Mouse (Mus musculus) hindbrain, embryonic 14.5 days (tissue): ENCODE results near the gene Iyd. TPM values are rescaled to one million over a fixed set of nuclear protein-coding genes. Genes with fewer than 3 reads are reported as not detected.
A peak's percentile ranks its signal among the peaks of the same experiment; 100 is the strongest.

Experiments
- ATAC-seq: fragments of 200-750 bp; cut with Nextera tagmentation; 2 replicates; pipeline ENCODE4 v1.8.0; 2017; ENCODE audit warnings: moderate number of reproducible peaks, mild to moderate bottlenecking, moderate TSS enrichment, moderate library complexity; ENCODE audit not compliant: low FRiP score
- DNase-seq: peaks from one replicate; pipeline ENCODE4 v3.0.0-alpha.2; 2015; ENCODE audit warnings: low spot score
- H3K27ac ChIP-seq: fragments of 300-500 bp; sonication (generic); 2 replicates; pipeline ENCODE4 v1.5.1; 2014; ENCODE audit warnings: mild to moderate bottlenecking, moderate library complexity
- H3K27me3 ChIP-seq: fragments of 300-500 bp; sonication (generic); 2 replicates; pipeline ENCODE4 v1.6.1; 2014; ENCODE audit warnings: mild to moderate bottlenecking, low read length, mixed read lengths; ENCODE audit not compliant: control insufficient read depth, insufficient read depth
- H3K36me3 ChIP-seq: fragments of 300-500 bp; sonication (generic); replicated peaks from 2 replicates; pipeline ENCODE4 v1.6.1; 2014; ENCODE audit not compliant: control insufficient read depth, insufficient read depth
- H3K4me1 ChIP-seq: fragments of 300-500 bp; sonication (generic); replicated peaks from 2 replicates; pipeline ENCODE4 v1.6.1; 2014; ENCODE audit warnings: antibody characterized with exemption, low read length, mixed read lengths; ENCODE audit not compliant: control insufficient read depth, insufficient read depth
- H3K4me2 ChIP-seq: fragments of 300-500 bp; sonication (generic); replicated peaks from 2 replicates; pipeline ENCODE4 v1.6.1; 2014; ENCODE audit warnings: mild to moderate bottlenecking, moderate library complexity
- H3K4me3 ChIP-seq: fragments of 300-500 bp; sonication (generic); replicated peaks from 2 replicates; pipeline ENCODE4 v1.5.1; 2014; ENCODE audit warnings: mild to moderate bottlenecking, low read length
- H3K9ac ChIP-seq: fragments of 300-500 bp; sonication (generic); 2 replicates; pipeline ENCODE4 v1.6.1; 2014
- H3K9me3 ChIP-seq: fragments of 300-500 bp; sonication (generic); 2 replicates; pipeline ENCODE4 v1.6.1; 2016; ENCODE audit warnings: low read length; ENCODE audit not compliant: control insufficient read depth
- WGBS: fragments of 180-500 bp; shearing (Covaris S2); extraction: QIAGEN DNeasy Blood & Tissue Kit; methylation state at CpG from one replicate; pipeline ENCODE4 v1.1.7; 2014; 5-methylcytosine and 5-hydroxymethylcytosine counted together
- polyA plus RNA-seq: library from polyadenylated mRNA; unstranded; fragments of >200 nt; fragmentation: Nextera tagmentation; extraction: Ambion mirVana; gene quantifications from 2 replicates; pipeline ENCODE4 v1.2.1, GENCODE M21; 2014

The Iyd gene
- polyA plus RNA-seq, 1 experiment from 2014 or later = 0.32 TPM

DNA sequence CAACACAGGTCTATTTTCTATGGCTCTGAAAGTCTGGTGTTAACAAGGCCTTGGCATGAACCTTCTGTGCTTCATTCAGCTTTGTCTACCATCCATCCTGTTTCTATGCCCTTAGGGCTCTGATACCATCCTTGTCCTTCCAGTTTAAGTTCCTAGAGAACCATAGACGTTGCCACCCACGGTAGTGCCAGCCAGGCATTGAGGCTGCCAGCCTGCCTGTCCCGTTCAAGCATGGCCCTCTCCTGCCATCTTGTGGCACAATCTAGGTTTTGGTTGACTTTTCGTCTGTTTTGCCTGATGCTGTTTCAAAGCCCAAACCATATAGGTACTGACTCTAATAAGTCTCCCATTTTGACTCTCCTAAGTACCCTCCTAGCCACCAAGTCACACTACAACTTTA is 8.7 kb upstream of the Iyd start:
- Histone ChIP-seq H3K4me3 (no peak overlapping the region), H3K27ac (no peak overlapping the region), H3K9me3 (no peaks in the 10 kb centered on the region), H3K4me2 (no peak overlapping the region), H3K36me3 (no peaks in the 10 kb centered on the region), H3K9ac (no peak overlapping the region), H3K27me3 (peaks cover 6% of the 10 kb centered on the region; the same call in 1 of the 2 replicates), H3K4me1 (0 out of 2 replicates have a peak, but pooled peaks cover 4% of the 10 kb centered on the region)
- DNase-seq = peak; percentile 90
- ATAC-seq = peak; percentile 72
- 3% methylated on average over 4 of the region's 4 CpGs for WGBS

DNA sequence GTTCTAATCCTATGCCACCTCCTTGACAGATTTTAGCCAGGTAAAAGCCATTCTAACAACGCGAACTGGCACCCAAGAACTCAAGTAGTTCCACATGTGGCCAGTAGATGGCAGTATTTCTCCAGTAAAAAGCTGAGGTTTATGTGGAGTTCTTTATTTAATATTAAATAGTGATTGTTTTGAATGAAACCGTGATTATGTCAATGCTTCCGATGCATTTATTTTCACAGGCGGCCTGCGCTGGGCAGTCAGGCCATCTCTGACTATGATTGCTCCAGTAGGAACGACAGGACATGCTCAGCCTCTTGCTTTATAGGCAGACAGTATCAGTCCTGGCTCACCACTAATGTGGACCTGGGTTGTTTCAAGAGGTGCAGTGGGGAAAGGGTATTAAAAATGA is 5.6 kb upstream of the Iyd start:
- Histone ChIP-seq H3K36me3 (no peaks in the 10 kb centered on the region), H3K9me3 (no peaks in the 10 kb centered on the region), H3K27ac (no peak overlapping the region), H3K9ac (peak overlapping the region; percentile 38; the same call in 1 of the 2 replicates), H3K4me2 (peak overlapping the region; percentile 51), H3K27me3 (peaks cover 6% of the 10 kb centered on the region; the same call in 1 of the 2 replicates), H3K4me1 (0 out of 2 replicates have a peak, but pooled peaks cover 7% of the 10 kb centered on the region), H3K4me3 (no peak overlapping the region)
- 7% methylated on average over 7 of the region's 7 CpGs for WGBS
- ATAC-seq (peak; percentile 24; the same call in 1 of the 2 replicates), DNase-seq (peak; percentile 88)

- H3K9ac ChIP-seq = no peak overlapping the region
- no peak overlapping the region for H3K27ac ChIP-seq
- H3K36me3 ChIP-seq = no peaks in the 10 kb centered on the region
- DNase-seq (peak; percentile 36), ATAC-seq (no peak)
- no peaks in the 10 kb centered on the region for H3K9me3 ChIP-seq
- H3K4me1 ChIP-seq = 0 out of 2 replicates have a peak, but pooled peaks cover 8% of the 10 kb centered on the region
- no peak overlapping the region for H3K4me2 ChIP-seq
- peaks cover 6% of the 10 kb centered on the region; the same call in 1 of the 2 replicates for H3K27me3 ChIP-seq
- H3K4me3 ChIP-seq = no peak overlapping the region
- 50% methylated on average over 1 of the region's 1 CpGs for WGBS
Observed at GRCm38 (mm10) chr10:3536361-3536760, 3.7 kb upstream of the Iyd start.

DNA sequence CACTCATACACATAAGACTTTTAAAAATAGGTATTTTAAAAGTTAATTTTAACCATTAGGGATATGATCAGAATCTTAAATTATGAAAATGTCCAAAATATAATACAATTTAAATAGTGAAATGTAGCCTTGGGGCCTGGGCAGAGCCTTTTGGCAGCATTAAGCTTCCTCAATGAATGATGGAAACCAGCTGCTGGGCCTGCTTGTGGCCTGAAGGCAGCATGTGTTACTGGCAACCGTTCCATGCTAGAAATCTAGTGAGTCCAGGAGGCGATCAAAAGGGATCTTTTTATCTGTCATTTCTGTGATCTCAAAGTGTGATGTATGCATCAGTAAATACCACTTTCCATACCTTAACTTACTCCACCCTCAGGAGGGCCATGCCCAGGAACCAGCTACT is 9.3 kb downstream of the Iyd start:
- Histone ChIP-seq H3K9me3 (no peaks in the 10 kb centered on the region), H3K9ac (no peak overlapping the region), H3K4me3 (no peak overlapping the region), H3K27me3 (no peaks in the 10 kb centered on the region), H3K36me3 (no peaks in the 10 kb centered on the region), H3K4me1 (no peaks in the 10 kb centered on the region), H3K27ac (no peak overlapping the region), H3K4me2 (no peak overlapping the region)
- DNase-seq (no peak), ATAC-seq (no peak)
- 77% methylated on average over 2 of the region's 2 CpGs for WGBS

DNA sequence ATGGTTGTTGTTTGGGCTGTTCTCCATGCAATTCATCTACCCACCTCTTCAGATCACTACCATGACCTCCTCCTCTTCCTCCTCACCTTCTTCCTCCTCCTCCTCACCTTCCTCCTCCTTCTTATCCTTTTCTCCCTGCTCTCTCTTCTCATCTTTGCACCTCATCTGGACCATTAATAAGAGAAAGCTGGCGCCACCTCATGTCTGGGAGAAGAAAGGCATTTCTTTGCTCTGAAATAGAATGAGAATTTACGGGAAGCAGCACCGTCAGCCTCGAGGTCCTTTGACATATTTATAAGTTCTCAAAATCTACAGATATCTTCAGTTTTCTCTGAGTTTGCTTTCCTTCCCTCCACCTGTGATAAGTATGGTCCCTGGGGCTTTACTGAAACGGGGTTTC is 15.1 kb downstream of the Iyd start:
- ATAC-seq = no peak
- H3K27ac ChIP-seq = no peak overlapping the region
- no peak for DNase-seq
- H3K9ac ChIP-seq = no peak overlapping the region
- no peaks in the 10 kb centered on the region for H3K36me3 ChIP-seq
- no peak overlapping the region for H3K4me2 ChIP-seq
- H3K4me1 ChIP-seq = no peaks in the 10 kb centered on the region
- no peak overlapping the region for H3K4me3 ChIP-seq
- 77% methylated on average over 5 of the region's 5 CpGs for WGBS
- H3K27me3 ChIP-seq = no peaks in the 10 kb centered on the region
- H3K9me3 ChIP-seq = no peaks in the 10 kb centered on the region

GRCm38 (mm10) chr10:3556538-3556937 is 16.5 kb downstream of the Iyd start:
- no peak overlapping the region for H3K4me2 ChIP-seq
- H3K9ac ChIP-seq = no peak overlapping the region
- no peaks in the 10 kb centered on the region for H3K27me3 ChIP-seq
- no peaks in the 10 kb centered on the region for H3K9me3 ChIP-seq
- H3K27ac ChIP-seq = no peak overlapping the region
- no peak for DNase-seq
- no peaks in the 10 kb centered on the region for H3K4me1 ChIP-seq
- H3K36me3 ChIP-seq = no peaks in the 10 kb centered on the region
- H3K4me3 ChIP-seq = no peak overlapping the region
- no peak for ATAC-seq
- 87% methylated on average over 3 of the region's 3 CpGs for WGBS

DNA sequence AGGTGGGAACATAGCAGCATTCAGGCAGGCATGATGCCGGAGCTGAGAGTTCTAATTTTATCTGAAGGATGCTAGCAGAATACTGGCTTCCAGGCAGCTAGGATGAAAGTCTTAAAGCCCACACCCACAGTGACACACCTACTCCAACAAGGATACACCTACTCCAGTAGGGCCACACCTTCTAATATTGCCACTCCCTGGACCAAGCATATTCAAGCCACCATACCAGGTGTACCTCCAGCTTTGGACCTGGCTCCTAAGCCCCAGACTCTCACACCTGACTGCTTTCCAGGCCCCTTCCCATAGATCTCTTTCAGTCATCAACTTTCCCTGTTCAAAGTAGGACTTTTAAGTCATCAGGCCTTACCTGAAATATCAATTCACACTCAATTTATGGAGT is 19.1 kb downstream of the Iyd start:
- H3K4me2 ChIP-seq = no peak overlapping the region
- H3K9ac ChIP-seq = no peak overlapping the region
- DNase-seq = no peak
- no peak overlapping the region for H3K4me3 ChIP-seq
- H3K4me1 ChIP-seq = no peaks in the 10 kb centered on the region
- no peaks in the 10 kb centered on the region for H3K27me3 ChIP-seq
- WGBS = 91% methylated on average over 1 of the region's 1 CpGs
- H3K27ac ChIP-seq = no peak overlapping the region
- no peak for ATAC-seq
- no peaks in the 10 kb centered on the region for H3K9me3 ChIP-seq
- no peaks in the 10 kb centered on the region for H3K36me3 ChIP-seq

DNA sequence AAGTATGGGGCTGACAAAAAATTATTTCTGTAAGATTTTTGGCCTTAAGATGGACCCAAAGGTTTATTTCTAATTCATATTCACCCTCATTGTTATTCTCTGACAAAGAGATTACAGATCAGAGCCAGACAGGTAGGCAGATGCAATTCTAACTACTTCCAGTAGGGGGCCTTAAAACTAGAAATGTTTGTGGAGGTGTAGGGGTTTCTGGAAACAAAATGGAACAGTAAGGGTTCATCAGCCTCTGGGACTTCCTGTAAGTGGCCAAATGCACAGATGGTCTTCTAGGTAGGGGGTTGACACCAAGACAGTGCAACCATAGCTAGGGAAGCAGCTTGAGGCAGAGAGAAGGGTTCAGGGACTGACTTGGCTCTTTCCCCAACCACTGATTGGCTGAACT is 22.1 kb downstream of the Iyd start:
- Histone ChIP-seq H3K27me3 (no peaks in the 10 kb centered on the region), H3K36me3 (no peaks in the 10 kb centered on the region), H3K4me1 (no peaks in the 10 kb centered on the region), H3K9me3 (no peaks in the 10 kb centered on the region), H3K4me2 (no peak overlapping the region), H3K4me3 (no peak overlapping the region), H3K9ac (no peak overlapping the region), H3K27ac (no peak overlapping the region)
- ATAC-seq (no peak), DNase-seq (no peak)

- no peaks in the 10 kb centered on the region for H3K9me3 ChIP-seq
- H3K27me3 ChIP-seq = no peaks in the 10 kb centered on the region
- ATAC-seq = no peak
- DNase-seq = no peak
- no peak overlapping the region for H3K9ac ChIP-seq
- 64% methylated on average over 4 of the region's 4 CpGs for whole genome bisulfite sequencing
- no peaks in the 10 kb centered on the region for H3K36me3 ChIP-seq
- H3K4me1 ChIP-seq = no peaks in the 10 kb centered on the region
- no peak overlapping the region for H3K27ac ChIP-seq
- H3K4me3 ChIP-seq = no peak overlapping the region
- no peak overlapping the region for H3K4me2 ChIP-seq
Observed at GRCm38 (mm10) chr10:3565126-3565525, 25.1 kb downstream of the Iyd start.

- H3K4me2 ChIP-seq = no peak overlapping the region
- ATAC-seq (no peak), DNase-seq (no peak)
- H3K9me3 ChIP-seq = no peaks in the 10 kb centered on the region
- H3K4me3 ChIP-seq = no peak overlapping the region
- H3K36me3 ChIP-seq = no peaks in the 10 kb centered on the region
- 75% methylated on average over 6 of the region's 6 CpGs for WGBS
- H3K27ac ChIP-seq = no peak overlapping the region
- H3K4me1 ChIP-seq = no peaks in the 10 kb centered on the region
- H3K9ac ChIP-seq = no peak overlapping the region
- H3K27me3 ChIP-seq = no peaks in the 10 kb centered on the region
Observed at GRCm38 (mm10) chr10:3567821-3568220, 27.8 kb downstream of the Iyd start.
